Mouse (Mus musculus): ENCODE data around the gene Snrnp35. TPM values are rescaled to one million over a fixed set of nuclear protein-coding genes. Genes with fewer than 3 reads are reported as not detected.
A peak's percentile ranks its signal among the peaks of the same experiment; 100 is the strongest.
"Not testable (repeated sequence)": the region's sequence is repeated elsewhere in the genome, so short reads cannot be mapped to it uniquely, and the experiment has no call there.

The Snrnp35 gene
- polyA plus RNA-seq, 1 experiment from 2014 or later, result 26.8 TPM

DNA sequence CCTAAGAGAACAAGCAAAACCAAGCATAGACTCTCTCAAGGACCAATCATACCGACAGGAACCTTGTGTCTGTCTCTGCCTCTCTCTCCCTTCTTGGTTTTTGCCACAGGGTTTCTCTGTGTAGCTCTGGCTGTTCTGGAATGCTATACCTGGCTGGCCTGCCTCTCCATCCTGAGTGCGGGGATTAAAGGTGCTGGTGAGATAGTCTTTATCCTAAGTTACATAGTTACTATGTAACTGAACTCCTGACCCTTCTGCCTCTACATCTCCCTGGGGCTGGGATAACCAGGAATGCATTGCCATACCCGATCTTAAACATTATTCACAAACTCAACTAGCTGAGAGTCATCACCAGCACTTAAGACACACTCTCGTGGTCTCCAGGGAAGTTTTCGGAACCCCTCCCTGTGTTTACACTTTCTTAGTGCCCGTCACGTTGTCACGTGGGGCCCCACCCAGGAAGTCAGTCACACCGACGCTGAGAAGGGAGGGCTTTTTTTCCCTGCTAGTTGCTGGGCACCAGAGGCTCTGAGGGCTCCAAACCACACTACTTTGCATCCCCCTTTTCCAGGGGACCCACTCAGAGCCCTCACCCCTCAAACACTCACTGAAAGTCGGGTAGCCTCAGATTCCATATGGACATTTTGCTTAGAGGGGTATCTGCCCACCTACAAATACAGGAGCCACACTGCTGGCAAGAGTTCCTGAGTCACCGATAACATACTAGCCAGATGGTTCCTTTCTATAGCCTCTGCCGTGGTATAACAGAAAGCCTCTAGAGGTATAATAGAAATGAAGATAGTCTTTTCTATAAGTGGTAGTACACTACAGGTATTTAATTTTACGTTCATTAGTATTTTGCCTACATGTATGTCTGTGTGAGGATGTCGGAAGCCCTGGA is 13.9 kb downstream of the Snrnp35 start:
- peaks cover 21% of the 10 kb centered on the region for H3K4me1 ChIP-seq

DNA sequence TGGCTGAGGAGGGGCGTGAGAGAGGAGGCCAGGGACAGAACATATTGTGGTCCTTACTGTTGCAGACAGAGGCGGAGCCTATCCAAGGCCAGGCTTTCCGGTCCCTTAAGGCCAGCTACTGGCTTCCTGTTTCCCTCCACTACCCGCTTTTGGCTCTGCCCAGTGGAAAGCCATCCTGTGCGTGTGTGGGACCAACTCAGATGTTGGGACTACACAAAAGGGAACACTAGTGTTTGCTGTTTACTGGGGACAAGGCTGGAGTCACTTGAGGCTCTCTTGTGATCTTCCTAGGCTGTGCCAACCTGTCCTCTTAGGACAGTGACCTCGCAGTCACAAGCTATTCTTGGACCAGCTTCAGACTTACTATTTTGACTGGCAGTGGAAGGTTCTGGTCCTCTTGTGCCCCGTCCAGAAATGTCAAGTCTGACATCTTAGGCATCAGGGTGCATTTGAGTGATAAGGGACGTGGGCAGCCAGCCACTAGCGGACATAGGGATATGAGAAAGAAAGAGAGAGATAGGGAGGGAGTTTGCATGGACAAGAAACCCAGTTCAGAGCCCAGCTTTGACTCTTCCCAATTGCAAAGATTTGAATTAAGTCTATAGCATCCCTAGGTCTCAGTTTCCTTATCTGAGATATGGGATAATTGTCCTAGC is 15.4 kb downstream of the Snrnp35 start:
- no peak overlapping the region for H3K4me3 ChIP-seq
- no peak for DNase-seq (ENCODE audit: low spot score)
- no peaks in the 10 kb centered on the region for H3K27me3 ChIP-seq (ENCODE audit: insufficient read depth, poor library complexity, severe bottlenecking)
- WGBS, result 58% methylated on average over 9 of the region's 9 CpGs
- H3K27ac ChIP-seq, result peak overlapping the region; percentile 73
- peaks cover 76% of the 10 kb centered on the region for H3K36me3 ChIP-seq
- H3K4me1 ChIP-seq, result peaks cover 23% of the 10 kb centered on the region
- no peaks in the 10 kb centered on the region for H3K9me3 ChIP-seq

More for the DNA sequence above, 13.9 kb downstream of the Snrnp35 start:
- no peak for DNase-seq (ENCODE audit: low spot score)
- Histone ChIP-seq H3K9me3 (no peaks in the 10 kb centered on the region), H3K4me3 (no peak overlapping the region), H3K27ac (no peak overlapping the region), H3K27me3 (ENCODE audit: insufficient read depth, poor library complexity, severe bottlenecking) (no peaks in the 10 kb centered on the region), H3K36me3 (peaks cover 77% of the 10 kb centered on the region)
- 67% methylated on average over 15 of the region's 15 CpGs for WGBS

DNA sequence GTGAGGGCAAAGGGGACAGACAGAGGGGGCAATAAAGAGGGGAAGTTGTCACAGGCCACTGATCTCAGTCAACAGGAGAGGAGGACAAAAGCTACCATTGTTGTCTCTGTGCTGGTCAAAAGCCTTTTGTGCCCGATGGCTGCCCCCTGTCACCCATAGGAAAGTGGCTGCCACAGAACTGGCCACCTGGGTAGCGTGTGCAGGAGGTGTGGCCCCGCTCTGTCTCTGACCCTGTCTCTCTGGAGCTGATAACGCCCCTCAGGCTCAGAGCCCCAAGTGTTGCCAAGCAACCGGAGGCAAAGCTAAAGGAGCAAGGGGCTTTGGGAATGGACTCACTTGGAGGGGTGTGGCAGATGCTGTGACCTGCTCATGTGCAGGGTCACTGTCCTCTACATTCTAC is 16.1 kb downstream of the Snrnp35 start:
- Histone ChIP-seq H3K4me1 (peaks cover 24% of the 10 kb centered on the region), H3K4me3 (no peak overlapping the region), H3K9me3 (no peaks in the 10 kb centered on the region), H3K36me3 (peaks cover 74% of the 10 kb centered on the region), H3K27me3 (ENCODE audit: insufficient read depth, poor library complexity, severe bottlenecking) (no peaks in the 10 kb centered on the region), H3K27ac (0 out of 2 replicates have a peak overlapping the region, but pooled peaks have one; percentile 73)
- DNase-seq (ENCODE audit: low spot score), result no peak
- 40% methylated on average over 5 of the region's 5 CpGs for WGBS

DNA sequence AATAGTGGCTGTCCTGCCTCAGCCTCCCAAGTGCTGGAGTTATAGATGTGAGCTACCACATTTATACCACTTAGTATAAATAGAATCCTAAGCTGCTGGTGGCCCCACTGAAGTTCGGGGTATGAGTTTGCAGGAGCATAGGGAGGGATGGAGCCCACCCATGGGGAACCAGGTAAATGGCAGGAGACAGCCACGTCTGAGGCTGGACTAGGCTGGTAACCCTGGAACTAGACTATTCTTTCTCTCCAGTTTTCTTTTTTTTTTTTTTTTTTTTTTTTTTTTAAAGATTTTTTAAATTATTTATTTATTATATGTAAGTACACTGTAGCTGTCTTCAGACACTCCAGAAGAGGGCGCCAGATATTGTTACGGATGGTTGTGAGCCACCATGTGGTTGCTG is 17.1 kb downstream of the Snrnp35 start:
- not testable (repeated sequence) for DNase-seq (ENCODE audit: low spot score); H3K27ac ChIP-seq; H3K4me3 ChIP-seq; H3K27me3 ChIP-seq (ENCODE audit: insufficient read depth, poor library complexity, severe bottlenecking); H3K9me3 ChIP-seq
- H3K4me1 ChIP-seq, result peaks cover 24% of the 10 kb centered on the region
- peaks cover 67% of the 10 kb centered on the region for H3K36me3 ChIP-seq
- WGBS, result 85% methylated on average over 3 of the region's 4 CpGs

DNA sequence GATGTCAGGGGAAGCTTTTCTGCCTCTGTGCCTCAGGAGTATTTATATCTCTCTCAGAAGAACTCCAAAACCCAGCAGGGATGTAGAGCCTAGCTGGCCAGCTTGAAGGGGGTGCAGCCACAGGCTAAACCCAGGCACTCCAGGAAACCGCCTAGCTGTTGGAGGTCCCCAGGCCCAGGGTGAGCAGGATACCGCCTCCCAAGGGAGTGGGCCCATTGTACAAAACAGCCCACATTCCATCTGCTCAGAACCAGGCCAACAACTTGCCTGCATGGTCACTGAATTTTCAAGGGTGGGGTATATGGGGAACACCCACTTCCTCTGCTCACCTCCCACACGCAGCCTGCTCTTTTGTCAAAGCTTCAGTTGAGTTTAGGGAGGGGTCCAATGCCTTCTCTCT is 17.6 kb downstream of the Snrnp35 start:
- Histone ChIP-seq H3K27me3 (ENCODE audit: insufficient read depth, poor library complexity, severe bottlenecking) (no peaks in the 10 kb centered on the region), H3K36me3 (peaks cover 66% of the 10 kb centered on the region), H3K9me3 (no peaks in the 10 kb centered on the region), H3K4me1 (peaks cover 24% of the 10 kb centered on the region), H3K27ac (no peak overlapping the region), H3K4me3 (no peak overlapping the region)
- no peak for DNase-seq (ENCODE audit: low spot score)
- 91% methylated on average over 3 of the region's 3 CpGs for WGBS

DNA sequence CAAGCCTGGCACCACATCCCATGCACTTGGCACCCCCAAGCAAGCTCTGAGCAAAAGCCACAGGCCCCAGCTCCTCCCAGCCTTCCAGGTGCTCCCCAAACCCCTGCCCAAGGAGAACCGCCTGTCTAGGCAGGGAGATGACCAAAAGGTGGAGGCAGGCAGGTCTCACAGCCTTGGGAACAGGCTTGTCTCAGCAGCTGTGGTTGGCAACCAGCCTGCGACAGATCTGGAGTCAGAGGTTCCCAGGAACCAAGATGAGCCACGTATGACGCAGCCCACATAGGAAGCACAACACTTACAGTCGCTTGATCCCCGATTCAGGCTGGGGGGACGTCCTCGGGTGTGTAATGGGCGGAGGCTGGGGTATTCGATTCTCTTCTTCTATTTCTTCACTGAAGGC is 18.6 kb downstream of the Snrnp35 start:
- no peaks in the 10 kb centered on the region for H3K27me3 ChIP-seq (ENCODE audit: insufficient read depth, poor library complexity, severe bottlenecking)
- no peak overlapping the region for H3K27ac ChIP-seq
- no peak overlapping the region for H3K4me3 ChIP-seq
- peaks cover 24% of the 10 kb centered on the region for H3K4me1 ChIP-seq
- H3K36me3 ChIP-seq, result peaks cover 63% of the 10 kb centered on the region
- no peaks in the 10 kb centered on the region for H3K9me3 ChIP-seq
- no peak for DNase-seq (ENCODE audit: low spot score)
- WGBS, result 89% methylated on average over 10 of the region's 10 CpGs

DNA sequence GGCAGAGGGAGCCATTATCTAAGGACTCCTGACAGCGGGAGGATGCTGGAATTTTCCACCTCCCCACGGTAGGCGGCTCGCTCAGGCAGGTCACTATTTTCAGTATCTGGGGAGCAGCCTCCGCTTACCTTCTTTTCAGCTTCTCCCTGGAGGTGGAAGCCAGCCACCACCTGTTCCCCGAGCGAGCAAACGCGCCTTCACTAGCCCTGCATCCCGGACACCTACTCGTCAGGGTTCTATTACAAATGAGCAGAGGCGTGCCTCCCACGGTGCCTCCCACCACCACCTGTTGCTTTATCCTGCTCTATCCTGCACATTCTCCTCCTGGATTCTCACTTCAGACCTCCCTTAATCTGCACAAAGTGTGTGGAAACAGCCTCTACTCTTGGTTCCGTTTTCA is 20.8 kb downstream of the Snrnp35 start:
- no peak for DNase-seq (ENCODE audit: low spot score)
- Histone ChIP-seq H3K36me3 (peaks cover 72% of the 10 kb centered on the region), H3K27ac (no peak overlapping the region), H3K9me3 (no peaks in the 10 kb centered on the region), H3K4me1 (peaks cover 16% of the 10 kb centered on the region), H3K4me3 (no peak overlapping the region), H3K27me3 (ENCODE audit: insufficient read depth, poor library complexity, severe bottlenecking) (no peaks in the 10 kb centered on the region)
- 49% methylated on average over 14 of the region's 14 CpGs for WGBS

DNA sequence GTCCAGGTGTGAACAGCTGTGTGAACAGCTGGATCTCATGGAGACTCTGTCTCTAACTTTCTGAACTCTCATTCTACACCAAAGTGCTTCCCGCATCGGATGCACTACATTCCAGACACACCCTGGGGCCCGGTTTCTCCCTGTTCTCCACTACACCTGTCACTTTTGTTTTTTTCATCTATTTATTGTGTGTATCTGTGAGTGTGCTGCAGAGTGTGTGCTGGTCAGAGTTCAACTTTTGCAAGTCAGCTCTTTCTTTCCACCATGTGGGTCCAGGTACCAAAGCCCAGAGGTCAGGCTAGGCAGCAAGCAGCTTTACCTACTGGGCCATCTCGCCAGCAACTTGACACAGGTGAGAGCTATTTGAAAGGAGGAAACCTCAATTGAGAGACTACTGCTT is 22.3 kb downstream of the Snrnp35 start:
- no peak overlapping the region for H3K27ac ChIP-seq
- WGBS, result 89% methylated on average over 4 of the region's 4 CpGs
- peaks cover 80% of the 10 kb centered on the region for H3K36me3 ChIP-seq

DNA sequence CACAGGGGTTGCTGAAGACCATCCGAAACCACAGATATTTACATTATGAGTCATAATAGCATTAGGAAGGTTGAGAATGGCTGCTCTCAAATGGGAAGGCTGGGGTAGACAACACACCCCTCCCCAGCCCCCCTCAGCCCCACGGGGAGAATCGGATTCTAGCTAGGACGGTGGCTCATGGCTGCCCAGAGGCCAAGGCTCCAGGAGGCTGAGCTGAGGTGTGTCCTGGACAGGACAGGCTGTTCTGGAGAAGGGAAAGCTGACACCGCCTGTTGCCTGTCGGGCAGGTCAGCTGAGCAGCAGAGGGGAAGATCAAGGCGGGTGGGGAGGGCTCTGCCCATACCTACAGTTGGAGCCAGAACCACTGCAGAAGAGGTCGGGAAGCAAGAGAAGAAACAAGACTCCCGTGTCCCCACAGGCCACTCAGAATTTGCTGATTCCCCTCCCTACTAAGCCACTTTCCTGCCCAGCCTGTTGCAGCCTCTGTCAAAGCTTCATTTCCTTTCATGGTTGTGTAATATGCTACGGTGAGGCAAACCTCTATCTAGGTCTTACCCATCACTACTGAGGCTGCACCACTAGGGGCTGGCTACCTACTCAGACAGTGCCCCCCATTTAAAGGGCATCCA is 23.9 kb downstream of the Snrnp35 start:
- Histone ChIP-seq H3K27me3 (ENCODE audit: insufficient read depth, poor library complexity, severe bottlenecking) (no peaks in the 10 kb centered on the region), H3K9me3 (no peaks in the 10 kb centered on the region), H3K27ac (no peak overlapping the region), H3K4me1 (peaks cover 22% of the 10 kb centered on the region), H3K36me3 (peaks cover 81% of the 10 kb centered on the region), H3K4me3 (no peak overlapping the region)
- WGBS, result 57% methylated on average over 10 of the region's 10 CpGs
- DNase-seq (ENCODE audit: low spot score), result no peak

More for the DNA sequence above, 22.3 kb downstream of the Snrnp35 start:
- no peak overlapping the region for H3K4me3 ChIP-seq
- no peak for DNase-seq (ENCODE audit: low spot score)
- H3K4me1 ChIP-seq, result peaks cover 19% of the 10 kb centered on the region
- H3K9me3 ChIP-seq, result no peaks in the 10 kb centered on the region
- no peaks in the 10 kb centered on the region for H3K27me3 ChIP-seq (ENCODE audit: insufficient read depth, poor library complexity, severe bottlenecking)

DNA sequence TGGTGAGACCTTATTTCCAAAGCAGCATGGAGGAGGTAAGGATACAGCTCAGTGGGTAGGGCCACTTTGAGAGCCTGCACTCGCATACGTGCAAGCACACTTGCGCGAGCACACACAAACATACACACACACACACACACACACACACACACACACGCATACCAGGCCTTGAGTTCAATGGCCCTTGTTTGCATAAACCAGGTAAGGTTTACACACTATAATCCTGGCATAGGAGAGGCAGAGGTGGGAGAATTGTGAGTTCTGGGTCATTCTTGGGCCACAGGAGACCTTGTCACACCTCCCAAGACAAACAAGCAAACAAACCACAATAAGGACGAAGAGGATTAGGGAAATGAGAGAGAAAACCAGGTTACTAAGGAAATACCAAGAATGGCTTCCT is 26.3 kb downstream of the Snrnp35 start:
- Histone ChIP-seq H3K9me3 (no peaks in the 10 kb centered on the region), H3K36me3 (peaks cover 86% of the 10 kb centered on the region)
- no peak for DNase-seq (ENCODE audit: low spot score)

DNA sequence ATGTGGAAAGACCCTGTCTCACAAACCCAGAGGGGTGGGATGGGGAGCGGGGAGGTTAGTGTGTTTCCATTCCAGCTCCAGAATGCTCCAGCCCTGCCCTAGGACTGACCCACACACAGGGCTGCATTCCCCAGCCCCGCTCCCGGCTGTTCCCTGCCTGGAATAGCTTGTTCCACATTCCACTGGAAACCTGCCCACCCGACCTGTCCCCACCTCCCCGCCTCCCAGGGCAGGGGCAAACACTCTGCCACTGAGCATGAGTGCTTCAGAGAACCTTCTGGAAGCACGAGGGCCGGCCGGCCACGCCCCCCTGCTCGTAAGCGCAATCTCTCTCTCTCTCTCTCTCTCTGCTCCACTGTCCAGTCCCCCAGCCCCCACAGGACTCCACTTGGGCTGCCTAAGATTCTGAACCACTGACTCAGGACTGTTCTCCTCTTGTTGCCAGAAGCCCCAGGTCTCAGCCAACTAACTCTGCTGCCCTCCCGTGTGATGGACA is 26.9 kb downstream of the Snrnp35 start:
- Histone ChIP-seq H3K4me1 (peaks cover 23% of the 10 kb centered on the region), H3K27ac (peak overlapping the region; percentile 67), H3K4me3 (no peak overlapping the region), H3K27me3 (ENCODE audit: insufficient read depth, poor library complexity, severe bottlenecking) (no peaks in the 10 kb centered on the region), H3K36me3 (peaks cover 91% of the 10 kb centered on the region), H3K9me3 (no peaks in the 10 kb centered on the region)
- DNase-seq (ENCODE audit: low spot score), result no peak
- 51% methylated on average over 12 of the region's 12 CpGs for WGBS

More for the DNA sequence above, 26.3 kb downstream of the Snrnp35 start:
- Histone ChIP-seq H3K27ac (peak overlapping the region; percentile 67; the same call in 1 of the 2 replicates), H3K4me1 (peaks cover 23% of the 10 kb centered on the region), H3K4me3 (no peak overlapping the region), H3K27me3 (ENCODE audit: insufficient read depth, poor library complexity, severe bottlenecking) (no peaks in the 10 kb centered on the region)
- 96% methylated on average over 6 of the region's 6 CpGs for WGBS

DNA sequence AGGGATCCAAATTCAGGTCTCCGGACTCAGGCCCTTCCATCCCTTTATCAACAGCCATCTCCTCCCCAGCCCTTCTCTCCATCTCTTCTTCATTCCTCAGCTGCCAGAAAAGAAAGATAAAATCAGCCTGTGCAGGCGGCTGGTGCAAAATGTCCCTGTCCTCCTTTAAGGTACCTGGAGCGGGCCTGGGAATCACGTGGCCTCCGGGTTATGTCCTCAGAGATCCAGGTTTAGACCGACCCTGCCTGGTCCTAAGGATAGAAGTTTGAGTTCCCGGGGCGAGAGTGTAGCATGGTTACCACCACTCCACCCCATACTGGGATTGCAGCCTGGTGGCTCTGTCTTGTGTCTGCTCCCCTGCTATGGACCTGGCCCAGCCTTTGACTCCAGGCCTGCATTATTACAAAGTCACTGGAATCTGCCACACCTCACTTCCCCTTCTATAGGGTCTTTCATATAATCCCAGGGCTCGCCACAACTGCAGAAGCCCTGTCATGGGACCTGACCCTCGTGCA is 27.7 kb downstream of the Snrnp35 start:
- Histone ChIP-seq H3K27me3 (ENCODE audit: insufficient read depth, poor library complexity, severe bottlenecking) (no peaks in the 10 kb centered on the region), H3K9me3 (no peaks in the 10 kb centered on the region), H3K36me3 (peaks cover 91% of the 10 kb centered on the region), H3K4me3 (no peak overlapping the region), H3K4me1 (peaks cover 23% of the 10 kb centered on the region), H3K27ac (no peak overlapping the region)
- no peak for DNase-seq (ENCODE audit: low spot score)
- WGBS, result 79% methylated on average over 10 of the region's 10 CpGs

Measured in heart, embryonic 10.5 days (tissue).